Mouse (Mus musculus) erythroblast, embryonic 14.5 days (primary cell): ENCODE results near the gene Fbxo22. TPM values are rescaled to one million over a fixed set of nuclear protein-coding genes. Genes with fewer than 3 reads are reported as not detected.

Experiments used
- H3K27me3 ChIP-seq: 2 replicates; pipeline ENCODE4 v1.6.1; 2012; ENCODE audit warnings: inconsistent platforms; ENCODE audit not compliant: control insufficient read depth
- H3K36me3 ChIP-seq: 2 replicates; pipeline ENCODE4 v1.6.1; 2012; ENCODE audit warnings: mild to moderate bottlenecking, inconsistent platforms; ENCODE audit not compliant: control insufficient read depth
- H3K4me1 ChIP-seq: 2 replicates; pipeline ENCODE4 v1.6.1; 2012; ENCODE audit warnings: inconsistent platforms; ENCODE audit not compliant: control insufficient read depth
- H3K4me3 ChIP-seq: replicated peaks from 2 replicates; pipeline ENCODE3; 2012; ENCODE audit warnings: moderate library complexity, mild to moderate bottlenecking, inconsistent platforms
- H3K9me3 ChIP-seq: 2 replicates; pipeline ENCODE4 v1.6.1; 2012; ENCODE audit warnings: low read length, inconsistent platforms, mixed read lengths; ENCODE audit not compliant: control insufficient read depth
- GATA1 ChIP-seq: IDR thresholded peaks from 2 replicates; pipeline ENCODE4 v1.6.1; 2012; ENCODE audit warnings: low read length, inconsistent platforms, mixed read lengths
- TAL1 ChIP-seq: IDR thresholded peaks from 3 replicates; pipeline ENCODE4 v1.6.1; 2012; ENCODE audit warnings: low read length, inconsistent platforms, mixed read lengths
- polyA plus RNA-seq: library from polyadenylated mRNA; stranded (reverse); fragments of >175 nt; gene quantifications from 2 replicates; pipeline ENCODE4 v1.2.3, GENCODE M21; 2012

The Fbxo22 gene
- polyA plus RNA-seq, 1 experiment = 0.19 TPM

DNA sequence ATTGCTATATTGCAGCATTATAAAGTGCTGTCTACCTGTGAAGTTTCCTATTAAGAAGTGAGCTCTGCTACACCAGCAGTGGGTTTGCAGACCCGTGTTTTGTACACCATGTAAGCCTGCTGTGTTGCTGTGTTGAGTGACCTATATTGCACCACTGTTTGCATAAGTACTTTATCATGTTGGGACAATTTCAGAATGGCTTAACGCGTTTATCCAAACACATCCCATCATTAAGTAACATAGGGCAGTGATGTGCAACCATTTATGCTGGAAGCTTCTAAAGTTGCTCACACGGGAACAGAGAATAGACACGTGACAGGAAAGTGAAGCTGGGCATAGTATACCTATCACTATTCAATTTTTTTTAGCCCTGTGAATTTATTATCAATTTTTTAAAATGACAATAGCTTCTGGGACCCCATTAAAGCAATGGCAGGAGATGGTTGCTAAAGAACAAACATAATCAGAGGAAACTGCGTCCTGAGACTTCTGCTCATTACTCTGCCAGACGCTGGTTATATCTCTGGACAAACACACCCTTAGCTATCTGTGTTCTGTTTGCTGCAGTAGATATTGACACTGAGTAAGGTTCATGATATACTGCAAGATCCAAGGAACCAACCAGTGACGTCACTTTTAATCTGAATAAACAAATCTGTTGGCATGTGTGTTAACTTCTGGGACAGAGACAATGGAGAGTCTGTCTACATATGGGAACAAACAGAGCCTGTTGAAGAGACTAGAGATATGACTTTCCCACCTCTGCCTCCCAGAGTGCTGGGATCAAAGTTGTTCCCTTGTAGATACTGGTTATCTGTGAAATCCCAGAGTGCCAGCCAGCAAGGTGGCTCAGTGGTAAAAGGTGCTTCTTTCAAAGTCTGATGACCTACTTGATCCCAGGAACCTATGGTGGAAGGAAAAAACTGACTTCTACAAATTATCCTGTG is 55.9 kb downstream of the Fbxo22 start:
- no peak overlapping the region for H3K4me3 ChIP-seq
- TF ChIP-seq TAL1 (no peak), GATA1 (no peak)
- no peaks in the 10 kb centered on the region for H3K9me3 ChIP-seq
- no peaks in the 10 kb centered on the region for H3K4me1 ChIP-seq
- no peaks in the 10 kb centered on the region for H3K36me3 ChIP-seq
- H3K27me3 ChIP-seq = no peaks in the 10 kb centered on the region

- Histone ChIP-seq H3K36me3 (no peaks in the 10 kb centered on the region), H3K4me3 (no peak overlapping the region), H3K27me3 (no peaks in the 10 kb centered on the region), H3K4me1 (no peaks in the 10 kb centered on the region), H3K9me3 (no peaks in the 10 kb centered on the region)
- TF ChIP-seq TAL1 = no peak
- no peak for TF ChIP-seq GATA1
These were observed 63.3 kb downstream of the Fbxo22 start for GRCm38 (mm10) chr9:55271960-55272560.

DNA sequence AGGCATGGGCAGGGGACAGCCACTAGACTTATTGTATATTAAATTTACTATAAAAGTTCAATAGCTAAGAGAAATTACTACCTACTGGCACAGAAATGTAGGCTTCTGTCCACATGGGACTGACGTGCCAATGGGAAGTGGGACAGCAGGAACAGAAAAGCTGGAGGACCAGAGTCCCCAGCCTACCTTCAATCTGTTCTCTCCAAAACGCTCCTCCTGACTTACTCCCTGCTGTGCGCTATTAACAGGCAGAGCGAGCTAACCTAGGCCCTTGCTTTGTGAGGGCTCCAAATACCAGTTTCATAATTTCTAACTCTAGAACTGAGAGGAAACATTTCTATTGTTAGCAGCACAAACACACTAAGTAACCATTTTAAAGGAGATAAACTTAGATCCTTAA is 65.2 kb downstream of the Fbxo22 start:
- Histone ChIP-seq H3K27me3 (no peaks in the 10 kb centered on the region), H3K4me1 (no peaks in the 10 kb centered on the region), H3K36me3 (no peaks in the 10 kb centered on the region), H3K4me3 (no peak overlapping the region), H3K9me3 (no peaks in the 10 kb centered on the region)
- no peak for TF ChIP-seq TAL1
- no peak for TF ChIP-seq GATA1

Other genes with a start within 250 kb of the Fbxo22 start
- gene Chrna5, start 228.0 kb upstream of the Fbxo22 start, polyA plus RNA-seq = not detected in 2 replicates
- gene Chrna3, start 182.4 kb upstream of the Fbxo22 start, polyA plus RNA-seq = not detected in 2 replicates
- gene Chrnb4, start 160.1 kb upstream of the Fbxo22 start, polyA plus RNA-seq = not detected in 2 replicates
- gene Ube2q2, start 60.1 kb upstream of the Fbxo22 start, polyA plus RNA-seq = 0.69 and 1.1 TPM in 2 replicates
- 0.03 TPM in 2 replicates for gene Nrg4, start 117.9 kb downstream of the Fbxo22 start, polyA plus RNA-seq
- not detected in 2 replicates for gene Tmem266, start 118.0 kb downstream of the Fbxo22 start, polyA plus RNA-seq